Mouse (Mus musculus): ENCODE measurements around the gene Fbxw4. TPM values are rescaled to one million over a fixed set of nuclear protein-coding genes. Genes with fewer than 3 reads are reported as not detected.

Fbxw4 gene
- total and polyA plus RNA-seq, 3 experiments: 28.1 to 61.5 (median 31.2) TPM

- peak overlapping the region; percentile 56 for H3K9ac ChIP-seq (ENCODE audit: low read depth, low read length)
- H3K4me3 ChIP-seq: peak overlapping the region; percentile 28
- peak; percentile 34 to 38 for DNase-seq
- H3K79me2 ChIP-seq (replicated peaks; ENCODE audit: control insufficient read depth, insufficient read depth, low read length): no peaks in the 10 kb centered on the region
- H3K4me1 ChIP-seq (ENCODE audit: control insufficient read depth, insufficient read depth, low read length): no peaks in the 10 kb centered on the region; the same call in 1 of the 2 replicates
- TF ChIP-seq EP300 (IDR thresholded peaks at IDR 0.05; ENCODE audit: insufficient read depth, low read depth, low read length) (no peak), CTCF (IDR thresholded peaks at IDR 0.05) (no peak), POLR2A (IDR thresholded peaks at IDR 0.05; ENCODE audit: insufficient read depth, low read depth, low read length) (no peak)
- intact Hi-C loops (cut with DNase I): loop anchor here (2.0 kb wide), 1 partner anchor 17 kb away; no protein-coding TSS in a partner anchor
- WGBS: 4% methylated on average over 38 of the region's 38 CpGs
- H3K36me3 ChIP-seq (ENCODE audit: control insufficient read depth, insufficient read depth, low read length): peaks cover 2% of the 10 kb centered on the region
- H3K27ac ChIP-seq: no peak overlapping the region
- peaks cover 4% of the 10 kb centered on the region for H3K27me3 ChIP-seq (ENCODE audit: control insufficient read depth, insufficient read depth, low read length)
Observed at GRCm38 (mm10) chr19:45675720-45676581, 15.8 kb upstream of the Fbxw4 start.

DNA sequence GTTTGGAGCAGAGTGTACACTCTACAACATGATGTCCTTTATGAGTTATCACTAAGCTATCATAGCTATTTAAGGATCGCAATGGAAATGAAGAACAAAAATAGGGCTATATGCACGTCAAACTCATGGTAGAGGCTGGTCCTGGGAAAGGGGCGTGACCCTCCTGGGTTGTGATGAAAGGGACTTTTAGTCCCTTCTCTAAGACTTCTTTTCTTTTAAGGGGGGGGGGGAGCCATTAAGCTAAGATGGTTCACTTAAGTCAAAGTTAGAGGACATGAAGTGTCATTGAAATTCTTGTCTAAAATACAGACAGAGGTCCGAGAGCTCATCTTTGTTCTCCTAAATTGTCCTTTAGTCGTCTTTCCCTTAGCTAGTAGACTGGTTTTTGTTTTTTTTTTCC lies 15.1 kb upstream of the Fbxw4 start:
- Histone ChIP-seq H3K79me2 (replicated peaks; ENCODE audit: control insufficient read depth, insufficient read depth, low read length) (no peaks in the 10 kb centered on the region), H3K36me3 (ENCODE audit: control insufficient read depth, insufficient read depth, low read length) (peaks cover 2% of the 10 kb centered on the region), H3K27me3 (ENCODE audit: control insufficient read depth, insufficient read depth, low read length) (peaks cover 4% of the 10 kb centered on the region), H3K4me1 (ENCODE audit: control insufficient read depth, insufficient read depth, low read length) (no peaks in the 10 kb centered on the region; the same call in 1 of the 2 replicates), H3K27ac (no peak overlapping the region), H3K4me3 (no peak overlapping the region), H3K9ac (ENCODE audit: low read depth, low read length) (no peak overlapping the region)
- no peak for DNase-seq
- TF ChIP-seq CTCF (IDR thresholded peaks at IDR 0.05) (no peak), EP300 (IDR thresholded peaks at IDR 0.05; ENCODE audit: insufficient read depth, low read depth, low read length) (no peak), POLR2A (IDR thresholded peaks at IDR 0.05; ENCODE audit: insufficient read depth, low read depth, low read length) (no peak)
- 60% methylated on average over 5 of the region's 5 CpGs for WGBS
- intact Hi-C loops (cut with DNase I): no loop called here

DNA sequence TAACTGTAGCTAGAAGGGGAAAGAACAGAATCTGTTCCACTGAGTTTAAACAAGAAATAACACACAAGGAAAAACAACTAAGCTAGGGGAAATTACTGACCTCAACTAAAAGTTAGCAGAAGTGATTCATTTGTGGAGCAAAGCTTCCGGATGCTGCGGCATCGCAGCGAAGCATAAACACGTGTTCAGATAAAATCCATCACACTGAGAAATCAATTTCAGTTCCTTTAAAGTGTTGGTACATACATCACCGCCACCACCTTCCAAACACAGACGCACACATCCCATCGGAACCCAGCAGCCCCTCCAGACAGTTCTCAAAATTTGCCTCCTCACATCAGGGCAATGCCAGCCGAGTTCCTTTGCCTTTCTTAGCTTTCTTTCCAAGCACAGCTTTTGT lies 12.9 kb upstream of the Fbxw4 start:
- Histone ChIP-seq H3K27ac (no peak overlapping the region), H3K9ac (ENCODE audit: low read depth, low read length) (no peak overlapping the region), H3K4me1 (ENCODE audit: control insufficient read depth, insufficient read depth, low read length) (no peaks in the 10 kb centered on the region; the same call in 1 of the 2 replicates), H3K36me3 (ENCODE audit: control insufficient read depth, insufficient read depth, low read length) (peaks cover 2% of the 10 kb centered on the region), H3K4me3 (no peak overlapping the region), H3K27me3 (ENCODE audit: control insufficient read depth, insufficient read depth, low read length) (peaks cover 4% of the 10 kb centered on the region), H3K79me2 (replicated peaks; ENCODE audit: control insufficient read depth, insufficient read depth, low read length) (no peaks in the 10 kb centered on the region)
- intact Hi-C loops (cut with DNase I): no loop called here
- 86% methylated on average over 9 of the region's 9 CpGs for WGBS
- TF ChIP-seq CTCF (IDR thresholded peaks at IDR 0.05) (no peak), EP300 (IDR thresholded peaks at IDR 0.05; ENCODE audit: insufficient read depth, low read depth, low read length) (no peak), POLR2A (IDR thresholded peaks at IDR 0.05; ENCODE audit: insufficient read depth, low read depth, low read length) (no peak)
- DNase-seq: no peak

DNA sequence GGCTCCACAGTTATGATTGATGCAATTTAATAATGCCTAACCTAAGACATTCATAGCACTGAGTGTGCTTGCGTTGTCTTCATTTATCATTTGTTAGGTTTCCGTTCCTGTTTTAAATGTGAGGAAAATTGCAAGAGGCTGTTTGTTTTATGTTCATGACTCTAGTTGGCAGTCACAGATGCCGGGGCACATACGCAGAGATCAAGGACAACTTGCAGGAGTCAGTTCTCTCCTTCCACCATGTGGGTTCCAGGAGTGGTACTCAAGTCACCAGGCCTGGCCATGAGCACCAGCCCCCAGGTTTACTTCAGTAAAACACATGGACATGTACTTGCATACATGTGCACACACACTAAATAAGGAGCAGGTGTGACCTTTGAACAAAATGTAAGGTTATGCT lies 8.9 kb upstream of the Fbxw4 start:
- no peaks in the 10 kb centered on the region for H3K36me3 ChIP-seq (ENCODE audit: control insufficient read depth, insufficient read depth, low read length)
- intact Hi-C loops (cut with DNase I): loop anchor here (2.0 kb wide), 1 partner anchor 28 kb away; no protein-coding TSS in a partner anchor
- 90% methylated on average over 4 of the region's 4 CpGs for WGBS

DNA sequence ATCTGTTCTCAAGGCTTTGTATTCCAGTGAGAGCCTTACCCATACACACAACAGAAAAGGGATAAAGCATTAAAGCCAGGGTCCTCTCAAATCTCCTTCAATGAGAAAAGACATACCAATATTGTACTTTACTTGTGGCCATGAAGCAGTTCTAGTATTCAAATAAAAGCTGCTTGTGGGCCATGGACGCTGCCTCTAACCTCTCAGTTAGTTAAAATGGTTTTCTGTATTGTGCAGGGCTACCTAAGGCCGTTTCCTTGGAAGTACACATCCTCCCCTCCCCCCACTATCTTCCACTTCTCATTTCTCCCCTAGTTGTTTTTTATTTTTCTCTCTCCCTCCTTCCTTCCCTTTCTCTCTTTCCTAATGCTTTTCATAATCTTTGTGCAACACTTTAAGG lies 3.7 kb upstream of the Fbxw4 start:
- DNase-seq: no peak
- Histone ChIP-seq H3K4me3 (no peak overlapping the region), H3K9ac (ENCODE audit: low read depth, low read length) (no peak overlapping the region), H3K27me3 (ENCODE audit: control insufficient read depth, insufficient read depth, low read length) (no peaks in the 10 kb centered on the region), H3K79me2 (replicated peaks; ENCODE audit: control insufficient read depth, insufficient read depth, low read length) (no peaks in the 10 kb centered on the region), H3K4me1 (ENCODE audit: control insufficient read depth, insufficient read depth, low read length) (peaks cover 1% of the 10 kb centered on the region; the same call in 1 of the 2 replicates), H3K27ac (no peak overlapping the region), H3K36me3 (ENCODE audit: control insufficient read depth, insufficient read depth, low read length) (no peaks in the 10 kb centered on the region)
- intact Hi-C loops (cut with DNase I): no loop called here
- no peak for TF ChIP-seq EP300 (IDR thresholded peaks at IDR 0.05; ENCODE audit: insufficient read depth, low read depth, low read length)
- no peak for TF ChIP-seq CTCF (IDR thresholded peaks at IDR 0.05)
- no peak for TF ChIP-seq POLR2A (IDR thresholded peaks at IDR 0.05; ENCODE audit: insufficient read depth, low read depth, low read length)
- WGBS: 65% methylated on average over 2 of the region's 2 CpGs

More for the DNA sequence above, 8.9 kb upstream of the Fbxw4 start:
- Histone ChIP-seq H3K4me1 (ENCODE audit: control insufficient read depth, insufficient read depth, low read length) (no peaks in the 10 kb centered on the region), H3K79me2 (replicated peaks; ENCODE audit: control insufficient read depth, insufficient read depth, low read length) (no peaks in the 10 kb centered on the region), H3K9ac (ENCODE audit: low read depth, low read length) (no peak overlapping the region), H3K4me3 (no peak overlapping the region), H3K27ac (no peak overlapping the region), H3K27me3 (ENCODE audit: control insufficient read depth, insufficient read depth, low read length) (no peaks in the 10 kb centered on the region)
- DNase-seq: no peak
- TF ChIP-seq POLR2A (IDR thresholded peaks at IDR 0.05; ENCODE audit: insufficient read depth, low read depth, low read length) (no peak), EP300 (IDR thresholded peaks at IDR 0.05; ENCODE audit: insufficient read depth, low read depth, low read length) (no peak)

GRCm38 (mm10) chr19:45660503-45660790 lies 335 bp upstream of the Fbxw4 start:
- Histone ChIP-seq H3K27me3 (ENCODE audit: control insufficient read depth, insufficient read depth, low read length) (no peaks in the 10 kb centered on the region), H3K79me2 (replicated peaks; ENCODE audit: control insufficient read depth, insufficient read depth, low read length) (peaks cover 3% of the 10 kb centered on the region; the same call in 1 of the 2 replicates), H3K4me3 (peak overlapping the region; percentile 84), H3K4me1 (ENCODE audit: control insufficient read depth, insufficient read depth, low read length) (peaks cover 9% of the 10 kb centered on the region), H3K9ac (ENCODE audit: low read depth, low read length) (peak overlapping the region; percentile 93), H3K27ac (peak overlapping the region; percentile 93), H3K36me3 (ENCODE audit: control insufficient read depth, insufficient read depth, low read length) (peaks cover 8% of the 10 kb centered on the region)
- 15% methylated on average over 18 of the region's 18 CpGs for WGBS
- DNase-seq: no peak
- TF ChIP-seq POLR2A (IDR thresholded peaks at IDR 0.05; ENCODE audit: insufficient read depth, low read depth, low read length) (no peak), EP300 (IDR thresholded peaks at IDR 0.05; ENCODE audit: insufficient read depth, low read depth, low read length) (no peak), CTCF (IDR thresholded peaks at IDR 0.05) (no peak)
- intact Hi-C loops (cut with DNase I): no loop called here

All from heart, adult 2 months (tissue).